ENCODE assay signal across 10 mouse cellular contexts in the genomic region with DNA sequence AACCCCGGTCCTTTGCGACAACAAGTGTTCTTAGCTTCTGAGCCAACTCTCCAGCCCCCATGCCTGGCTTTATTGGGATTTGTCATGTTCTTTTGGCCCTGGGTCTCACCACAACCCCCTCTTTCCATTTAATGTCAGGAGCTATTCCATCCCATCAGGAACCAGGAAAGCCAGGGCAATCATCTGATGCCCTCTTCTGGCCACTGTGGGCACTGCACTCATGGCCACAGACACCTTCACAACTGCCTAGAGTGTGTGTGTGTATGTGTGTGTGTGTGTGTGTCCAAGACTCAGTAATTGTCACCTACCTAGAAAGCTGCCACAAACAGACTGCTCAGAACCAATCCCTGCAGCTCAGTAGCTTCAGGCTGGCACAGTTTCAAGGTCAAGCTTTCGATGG. TPM values are rescaled to one million over a fixed set of nuclear protein-coding genes. Genes with fewer than 3 reads are reported as not detected.
DNase-seq lines count a peak whose midpoint lies in the region; ATAC-seq and TF ChIP-seq lines count a peak whose summit lies in the region.
"Had no signal": no experiment of that assay in that cellular context is flagged by ENCODE, and none has a peak within 500 bp of the region (broad histone marks: within the 10 kb centered on the region; RNA-seq: fewer than 3 reads in every experiment).

No protein-coding gene starts in this region.

- H3K4me3 ChIP-seq in hindbrain, embryonic 11.5 days (ENCODE audit: low read depth, low read length), result no peak overlapping the region
- H3K4me3 ChIP-seq in hindbrain, embryonic 16.5 days (ENCODE audit: low read length), result no peak overlapping the region
- H3K4me3 ChIP-seq in cortical plate, adult 2 months (ENCODE audit: insufficient read depth, low read length), result no peak overlapping the region
- H3K4me3 ChIP-seq in lung, adult 2 months (replicated peaks; ENCODE audit: extremely low read depth, low read depth, low read length), result no peak overlapping the region
- no peak overlapping the region for H3K4me3 ChIP-seq in stomach, postnatal 0 days (ENCODE audit: low read depth, low read length)
- H3K4me3 ChIP-seq: limb, embryonic 15.5 days; stomach, embryonic 15.5 days had no signal

- H3K27ac ChIP-seq in hindbrain, embryonic 11.5 days (ENCODE audit: low read depth, low read length), result no peak overlapping the region
- no peak overlapping the region for H3K27ac ChIP-seq in hindbrain, embryonic 16.5 days (ENCODE audit: low read depth, low read length)
- no peak overlapping the region for H3K27ac ChIP-seq in cortical plate, adult 2 months (ENCODE audit: insufficient read depth, low read length)
- no peak overlapping the region for H3K27ac ChIP-seq in stomach, postnatal 0 days (replicated peaks)
- H3K27ac ChIP-seq: limb, embryonic 15.5 days; stomach, embryonic 15.5 days had no signal

- 92% methylated on average over 3 of the region's 3 CpGs for WGBS in hindbrain, embryonic 11.5 days
- WGBS in hindbrain, embryonic 16.5 days, result 81% methylated on average over 3 of the region's 3 CpGs
- WGBS in lung, adult 2 months, result 84% methylated on average over 3 of the region's 3 CpGs
- 90% methylated on average over 3 of the region's 3 CpGs for WGBS in stomach, postnatal 0 days

- no peaks in the 10 kb centered on the region for H3K36me3 ChIP-seq in hindbrain, embryonic 11.5 days (ENCODE audit: control insufficient read depth, insufficient read depth, low read length)
- H3K36me3 ChIP-seq in hindbrain, embryonic 16.5 days (ENCODE audit: control insufficient read depth, insufficient read depth, low read length), result no peaks in the 10 kb centered on the region
- no peaks in the 10 kb centered on the region for H3K36me3 ChIP-seq in stomach, postnatal 0 days (ENCODE audit: control insufficient read depth, insufficient read depth, low read length)
- H3K36me3 ChIP-seq: limb, embryonic 15.5 days; stomach, embryonic 15.5 days had no signal

- no peaks in the 10 kb centered on the region for H3K4me1 ChIP-seq in hindbrain, embryonic 11.5 days (replicated peaks; ENCODE audit: control insufficient read depth, insufficient read depth, low read length)
- H3K4me1 ChIP-seq in hindbrain, embryonic 16.5 days (ENCODE audit: control insufficient read depth, insufficient read depth, low read depth, low read length), result no peaks in the 10 kb centered on the region; the same call in 1 of the 2 replicates
- no peaks in the 10 kb centered on the region for H3K4me1 ChIP-seq in cortical plate, adult 2 months (ENCODE audit: control insufficient read depth, insufficient read depth, low read length)
- no peaks in the 10 kb centered on the region for H3K4me1 ChIP-seq in lung, adult 2 months (ENCODE audit: control insufficient read depth, insufficient read depth, low read length)
- no peaks in the 10 kb centered on the region; the same call in 1 of the 2 replicates for H3K4me1 ChIP-seq in stomach, postnatal 0 days (replicated peaks; ENCODE audit: control insufficient read depth, insufficient read depth)

- no peak for ATAC-seq in hindbrain, embryonic 11.5 days (ENCODE audit: low FRiP score)
- ATAC-seq in hindbrain, embryonic 16.5 days, result no peak
- no peak for ATAC-seq in stomach, postnatal 0 days (ENCODE audit: low FRiP score, low TSS enrichment)

- H3K4me2 ChIP-seq in hindbrain, embryonic 11.5 days (replicated peaks; ENCODE audit: low read depth, low read length), result no peak overlapping the region
- no peak overlapping the region for H3K4me2 ChIP-seq in hindbrain, embryonic 16.5 days (ENCODE audit: low read length)
- H3K4me2 ChIP-seq in stomach, postnatal 0 days (replicated peaks; ENCODE audit: low read depth), result no peak overlapping the region
- H3K4me2 ChIP-seq: limb, embryonic 15.5 days; stomach, embryonic 15.5 days had no signal

- TF ChIP-seq POLR2A in cortical plate, adult 2 months (IDR thresholded peaks at IDR 0.05; ENCODE audit: extremely low read depth, insufficient read depth, low read length), result no peak
- no peak for TF ChIP-seq POLR2A in lung, adult 2 months (IDR thresholded peaks at IDR 0.05; ENCODE audit: borderline replicate concordance, extremely low read depth, low read depth, low read length)

- no peaks in the 10 kb centered on the region for H3K9me3 ChIP-seq in hindbrain, embryonic 11.5 days (ENCODE audit: control insufficient read depth, low read length)
- H3K9me3 ChIP-seq in hindbrain, embryonic 16.5 days (ENCODE audit: control insufficient read depth, low read length), result no peaks in the 10 kb centered on the region
- no peaks in the 10 kb centered on the region for H3K9me3 ChIP-seq in stomach, postnatal 0 days (ENCODE audit: control insufficient read depth, low read length)
- H3K9me3 ChIP-seq: limb, embryonic 15.5 days; stomach, embryonic 15.5 days had no signal

- no peaks in the 10 kb centered on the region for H3K27me3 ChIP-seq in hindbrain, embryonic 11.5 days (ENCODE audit: control insufficient read depth, insufficient read depth, low read length)
- H3K27me3 ChIP-seq in hindbrain, embryonic 16.5 days (replicated peaks; ENCODE audit: control insufficient read depth, insufficient read depth, low read length), result no peaks in the 10 kb centered on the region
- no peaks in the 10 kb centered on the region for H3K27me3 ChIP-seq in stomach, postnatal 0 days (ENCODE audit: control insufficient read depth, insufficient read depth, low read length)
- H3K27me3 ChIP-seq: limb, embryonic 15.5 days; stomach, embryonic 15.5 days had no signal

- TF ChIP-seq EP300 in stomach, postnatal 0 days (optimal IDR thresholded peaks at IDR 0.05), result no peak

- peak; percentile 48 for TF ChIP-seq CTCF in cortical plate, adult 2 months (IDR thresholded peaks at IDR 0.05; ENCODE audit: extremely low read depth, insufficient read depth, low read length)
- peak; percentile 82 for TF ChIP-seq CTCF in lung, adult 2 months (IDR thresholded peaks at IDR 0.05; ENCODE audit: insufficient read depth, low read length)
- TF ChIP-seq CTCF in stomach, postnatal 0 days (IDR thresholded peaks at IDR 0.05; ENCODE audit: low read depth), result peak; percentile 86

- no peak overlapping the region for H3K9ac ChIP-seq in hindbrain, embryonic 11.5 days (ENCODE audit: low read depth, low read length)
- H3K9ac ChIP-seq in hindbrain, embryonic 16.5 days (ENCODE audit: low read depth, low read length), result no peak overlapping the region
- H3K9ac ChIP-seq in stomach, postnatal 0 days (ENCODE audit: low read length), result no peak overlapping the region
- H3K9ac ChIP-seq: limb, embryonic 15.5 days; stomach, embryonic 15.5 days had no signal

- peak; percentile 61 for DNase-seq in hindbrain, embryonic 11.5 days (ENCODE audit: low spot score)
- DNase-seq in 416B (ENCODE audit: low read depth), result peak; percentile 36
- peak; percentile 16 to 28 for DNase-seq in CD8-positive naive resting alpha-beta T cell, adult 2 months (ENCODE audit: low read depth in 2 of 2, low spot score in 2 of 2)
- DNase-seq in lung, adult 2 months, result peak; percentile 44
- DNase-seq in stomach, postnatal 0 days (ENCODE audit: low spot score), result peak; percentile 66
- no peak for DNase-seq in left cerebral cortex, postnatal 36 days (ENCODE audit: low spot score in 2 of 2)

- intact Hi-C loops in left cerebral cortex, postnatal 36 days (cut with DNase I), result no loop called here

RNA-seq across cellular contexts. Expression of a gene that starts 23.0 kb away (rescaled TPM):
- 130 and 136 TPM in 2 replicates for polyA plus RNA-seq in hindbrain, embryonic 11.5 days (2014; fragmentation: Nextera tagmentation; extraction: Ambion mirVana)
- 120 and 152 TPM in 2 replicates for polyA plus RNA-seq in hindbrain, embryonic 16.5 days (2015; fragmentation: Nextera tagmentation; extraction: Ambion mirVana)
- 75.6 and 81.9 TPM in 2 replicates for polyA plus RNA-seq in cortical plate, adult 2 months (2012; rRNA removed)
- polyA plus RNA-seq in lung, adult 2 months (2012; rRNA removed), result 70.9 and 78.1 TPM in 2 replicates
- polyA plus RNA-seq in stomach, postnatal 0 days (2015; fragmentation: Nextera tagmentation; extraction: Ambion mirVana), result 54.5 and 57.2 TPM in 2 replicates
- total RNA-seq in left cerebral cortex, postnatal 36 days (2021), result 10 to 100 TPM; 80.6 to 96.0 TPM

RNA-seq across cellular contexts. Expression of a gene that starts 23.5 kb away (rescaled TPM):
- 11.8 and 11.9 TPM in 2 replicates for polyA plus RNA-seq in hindbrain, embryonic 11.5 days (2014; fragmentation: Nextera tagmentation; extraction: Ambion mirVana)
- 9.8 and 12.4 TPM in 2 replicates for polyA plus RNA-seq in hindbrain, embryonic 16.5 days (2015; fragmentation: Nextera tagmentation; extraction: Ambion mirVana)
- polyA plus RNA-seq in cortical plate, adult 2 months (2012; rRNA removed), result 22.0 and 23.9 TPM in 2 replicates
- polyA plus RNA-seq in lung, adult 2 months (2012; rRNA removed), result 58.5 and 67.8 TPM in 2 replicates
- polyA plus RNA-seq in stomach, postnatal 0 days (2015; fragmentation: Nextera tagmentation; extraction: Ambion mirVana), result not detected in 2 replicates
- 10 to 100 TPM; 10.3 to 10.6 TPM for total RNA-seq in left cerebral cortex, postnatal 36 days (2021)
- polyA plus RNA-seq: stomach, embryonic 15.5 days had no signal

RNA-seq across cellular contexts. Expression of a gene that starts 25.1 kb away (rescaled TPM):
- 9.2 and 9.3 TPM in 2 replicates for polyA plus RNA-seq in hindbrain, embryonic 11.5 days (2014; fragmentation: Nextera tagmentation; extraction: Ambion mirVana)
- polyA plus RNA-seq in hindbrain, embryonic 16.5 days (2015; fragmentation: Nextera tagmentation; extraction: Ambion mirVana), result 20.3 and 20.5 TPM in 2 replicates
- 7.4 and 8.7 TPM in 2 replicates for polyA plus RNA-seq in cortical plate, adult 2 months (2012; rRNA removed)
- 28.9 and 47.8 TPM in 2 replicates for polyA plus RNA-seq in lung, adult 2 months (2012; rRNA removed)
- 9.0 and 10.0 TPM in 2 replicates for polyA plus RNA-seq in stomach, postnatal 0 days (2015; fragmentation: Nextera tagmentation; extraction: Ambion mirVana)
- 1 to 10 TPM; 6.9 to 7.5 TPM for total RNA-seq in left cerebral cortex, postnatal 36 days (2021)

RNA-seq across cellular contexts. Expression of a gene that starts 46.8 kb away (rescaled TPM):
- 458 and 496 TPM in 2 replicates for polyA plus RNA-seq in hindbrain, embryonic 11.5 days (2014; fragmentation: Nextera tagmentation; extraction: Ambion mirVana)
- polyA plus RNA-seq in hindbrain, embryonic 16.5 days (2015; fragmentation: Nextera tagmentation; extraction: Ambion mirVana), result 112 and 127 TPM in 2 replicates
- polyA plus RNA-seq in cortical plate, adult 2 months (2012; rRNA removed), result 80.4 and 97.9 TPM in 2 replicates
- 155 and 180 TPM in 2 replicates for polyA plus RNA-seq in lung, adult 2 months (2012; rRNA removed)
- 100 and 106 TPM in 2 replicates for polyA plus RNA-seq in stomach, postnatal 0 days (2015; fragmentation: Nextera tagmentation; extraction: Ambion mirVana)
- total RNA-seq in left cerebral cortex, postnatal 36 days (2021), result 10 to 100 TPM; 56.9 to 57.0 TPM

Comparison
In these comparisons a context has a peak if more than half of its experiments do, and no peak if none do; other contexts are left out.
1. DNase-seq: peak in hindbrain, embryonic 11.5 days (single experiment), 416B (single experiment), CD8-positive naive resting alpha-beta T cell, adult 2 months (2 of 2), lung, adult 2 months (single experiment) and stomach, postnatal 0 days (single experiment); none in left cerebral cortex, postnatal 36 days (0 of 2).
2. RNA of a gene that starts 23.5 kb away (polyA plus RNA-seq): 58.5 to 67.8 TPM in lung, adult 2 months, 22.0 to 23.9 TPM in cortical plate, adult 2 months, 9.8 to 12.4 TPM in hindbrain, embryonic 16.5 days and 11.8 to 11.9 TPM in hindbrain, embryonic 11.5 days; not detected in stomach, postnatal 0 days; every median in the first group is over 10 times any median in the second.
3. Peak in every context shown above with its lines, with median percentiles within 50 percentile points of each other: CTCF ChIP-seq.